Mouse (Mus musculus): ENCODE measurements around the gene Map1a.

GRCm38 (mm10) chr2:121316278-121316677 is 26.9 kb downstream of the Map1a start:
- TF ChIP-seq MEF2A (IDR thresholded peaks at IDR 0.05; ENCODE audit: extremely low read depth, insufficient replicate concordance, low read depth, low read length, poor library complexity, severe bottlenecking) = no peak
- no peak for TF ChIP-seq CTCF (IDR thresholded peaks at IDR 0.05 in 2 of 3, conservative IDR thresholded peaks at IDR 0.05 in 1 of 3; ENCODE audit: control insufficient read depth in 1 of 3, insufficient read depth in 1 of 3, low read depth in 2 of 3, low read length in 3 of 3, poor library complexity in 1 of 3, severe bottlenecking in 1 of 3)
